Mouse (Mus musculus) heart, postnatal 0 days (tissue): ENCODE measurements at regions not wholly inside any gene's neighbourhood (a gene's known extent, or its start where the extent isn't known, plus 50 kb on each side); places are given as distances from the start of the nearest gene placed in this dataset.

Source experiments
- ATAC-seq: fragments of 200-750 bp; cut with Nextera tagmentation; 2 replicates; pipeline ENCODE4 v1.8.0; 2017; ENCODE audit warnings: low read depth, moderate number of reproducible peaks, moderate library complexity; ENCODE audit not compliant: insufficient read depth
- DNase-seq: peaks from one replicate; pipeline ENCODE4 v3.0.0-alpha.2; 2016; ENCODE audit warnings: low spot score
- H3K27ac ChIP-seq: fragments of 300-500 bp; sonication (generic); 2 replicates; pipeline ENCODE4 v1.5.1; 2014; ENCODE audit warnings: low read depth, mild to moderate bottlenecking
- H3K27me3 ChIP-seq: fragments of 300-500 bp; sonication (generic); 2 replicates; pipeline ENCODE4 v1.6.1; 2014; ENCODE audit warnings: low read length, mixed read lengths; ENCODE audit not compliant: control insufficient read depth, insufficient read depth
- H3K36me3 ChIP-seq: fragments of 300-500 bp; sonication (generic); replicated peaks from 2 replicates; pipeline ENCODE4 v1.6.1; 2014; ENCODE audit warnings: low read length, mixed read lengths; ENCODE audit not compliant: control insufficient read depth, insufficient read depth
- H3K4me1 ChIP-seq: fragments of 300-500 bp; sonication (generic); 2 replicates; pipeline ENCODE4 v1.6.1; 2014; ENCODE audit warnings: antibody characterized with exemption; ENCODE audit not compliant: control insufficient read depth, insufficient read depth
- H3K4me2 ChIP-seq: fragments of 300-500 bp; sonication (generic); 2 replicates; pipeline ENCODE4 v1.6.1; 2014; ENCODE audit warnings: low read depth, mild to moderate bottlenecking, low read length, moderate library complexity
- H3K4me3 ChIP-seq: fragments of 300-500 bp; sonication (generic); 2 replicates; pipeline ENCODE4 v1.5.1; 2014; ENCODE audit warnings: low read depth, low read length
- H3K9ac ChIP-seq: fragments of 300-500 bp; sonication (generic); replicated peaks from 2 replicates; pipeline ENCODE4 v1.6.1; 2014; ENCODE audit warnings: low read depth, low read length, mixed read lengths
- H3K9me3 ChIP-seq: fragments of 300-500 bp; sonication (generic); replicated peaks from 2 replicates; pipeline ENCODE4 v1.6.1; 2016; ENCODE audit warnings: low read length; ENCODE audit not compliant: control insufficient read depth
- CTCF ChIP-seq: IDR thresholded peaks from 2 replicates; pipeline ENCODE4 v1.5.1; 2016; ENCODE audit warnings: antibody characterized with exemption, control low read depth, low read depth
- EP300 ChIP-seq: IDR thresholded peaks from 2 replicates; pipeline ENCODE4 v1.6.1; 2016; ENCODE audit warnings: antibody characterized with exemption, low read depth
- WGBS: fragments of 180-500 bp; shearing (Covaris S2); extraction: QIAGEN DNeasy Blood & Tissue Kit; methylation state at CpG from one replicate; pipeline ENCODE4 v1.1.7; 2014; 5-methylcytosine and 5-hydroxymethylcytosine counted together

DNA sequence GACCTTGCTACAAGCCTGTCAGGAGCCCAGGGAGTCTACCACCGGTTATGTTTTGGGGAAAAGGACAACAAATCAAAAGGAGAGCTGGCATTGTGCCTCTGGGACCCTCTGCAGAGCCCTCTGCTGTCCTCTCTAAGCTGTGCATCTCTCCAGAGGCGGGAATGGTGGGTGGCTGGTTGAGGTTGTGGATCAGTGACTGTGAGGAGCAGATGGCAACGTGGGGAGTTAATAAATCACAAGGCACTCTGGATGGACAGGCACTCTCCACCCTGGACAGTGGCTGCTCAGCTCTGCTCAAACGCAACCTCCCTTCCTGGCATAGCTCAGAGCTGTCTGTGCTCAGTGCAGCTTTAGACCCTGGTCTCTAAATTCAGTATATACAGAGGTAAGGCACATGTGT lies 125.0 kb downstream of the Tsen15 start:
- TF ChIP-seq CTCF (peak; percentile 8; the same call in 1 of the 2 replicates), EP300 (no peak)
- Histone ChIP-seq H3K4me3 (no peak overlapping the region), H3K9me3 (no peaks in the 10 kb centered on the region), H3K4me1 (no peaks in the 10 kb centered on the region), H3K27me3 (no peaks in the 10 kb centered on the region), H3K36me3 (no peaks in the 10 kb centered on the region), H3K9ac (no peak overlapping the region), H3K27ac (no peak overlapping the region), H3K4me2 (no peak overlapping the region)
- 51% methylated on average over 4 of the region's 4 CpGs for WGBS
- ATAC-seq (no peak), DNase-seq (no peak)

DNA sequence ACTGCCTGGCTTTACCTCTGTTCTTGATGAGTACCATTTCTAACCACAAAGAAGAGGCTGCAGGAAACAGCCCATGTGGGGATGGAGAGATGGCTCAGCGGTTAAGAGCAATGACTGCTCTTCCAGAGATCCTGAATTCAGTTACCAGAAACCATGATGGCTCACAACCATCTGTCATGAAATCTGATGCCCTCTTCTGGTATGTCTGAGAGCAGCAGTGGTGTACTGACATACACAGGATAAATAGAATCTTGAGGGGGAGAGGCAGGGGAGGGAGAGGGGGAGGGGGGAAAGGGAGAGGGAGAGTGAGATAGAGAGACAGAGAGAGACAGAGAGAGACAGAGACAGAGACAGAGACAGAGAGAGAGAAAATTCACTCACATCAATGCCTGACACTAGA lies 125.5 kb downstream of the Tsen15 start:
- no peak overlapping the region for H3K27ac ChIP-seq
- H3K9me3 ChIP-seq, result no peaks in the 10 kb centered on the region
- no peak for ATAC-seq
- H3K36me3 ChIP-seq, result no peaks in the 10 kb centered on the region
- TF ChIP-seq CTCF, result peak; percentile 14; the same call in 1 of the 2 replicates
- no peak for TF ChIP-seq EP300
- H3K4me3 ChIP-seq, result no peak overlapping the region
- H3K9ac ChIP-seq, result no peak overlapping the region
- DNase-seq, result no peak
- H3K4me2 ChIP-seq, result no peak overlapping the region
- H3K4me1 ChIP-seq, result no peaks in the 10 kb centered on the region
- H3K27me3 ChIP-seq, result no peaks in the 10 kb centered on the region
- WGBS, result 94% methylated on average over 1 of the region's 1 CpGs

DNA sequence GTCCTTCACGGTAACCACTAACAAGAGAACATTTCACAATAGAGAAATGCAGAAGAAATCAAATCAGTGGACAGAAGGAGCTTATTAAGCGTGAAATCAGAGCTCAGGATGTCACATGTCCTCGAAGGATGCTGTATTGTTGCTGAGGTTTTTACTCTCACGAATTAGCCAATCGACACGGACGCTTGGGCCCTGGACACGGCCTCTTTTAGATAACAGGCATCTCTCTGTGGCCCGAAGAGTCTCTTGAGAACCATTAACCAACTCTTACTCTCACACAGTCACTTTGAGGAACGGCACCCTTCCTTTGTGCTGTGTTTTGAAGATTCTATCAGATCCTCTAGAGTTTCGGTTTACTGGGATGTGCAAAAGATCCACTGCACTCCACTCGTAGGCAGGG lies 128.2 kb downstream of the Tsen15 start:
- Histone ChIP-seq H3K36me3 (no peaks in the 10 kb centered on the region), H3K4me1 (no peaks in the 10 kb centered on the region), H3K4me2 (no peak overlapping the region), H3K4me3 (no peak overlapping the region), H3K27me3 (no peaks in the 10 kb centered on the region), H3K27ac (no peak overlapping the region), H3K9me3 (no peaks in the 10 kb centered on the region), H3K9ac (no peak overlapping the region)
- DNase-seq, result no peak
- ATAC-seq, result no peak
- TF ChIP-seq EP300, result no peak
- no peak for TF ChIP-seq CTCF
- 69% methylated on average over 12 of the region's 12 CpGs for WGBS

DNA sequence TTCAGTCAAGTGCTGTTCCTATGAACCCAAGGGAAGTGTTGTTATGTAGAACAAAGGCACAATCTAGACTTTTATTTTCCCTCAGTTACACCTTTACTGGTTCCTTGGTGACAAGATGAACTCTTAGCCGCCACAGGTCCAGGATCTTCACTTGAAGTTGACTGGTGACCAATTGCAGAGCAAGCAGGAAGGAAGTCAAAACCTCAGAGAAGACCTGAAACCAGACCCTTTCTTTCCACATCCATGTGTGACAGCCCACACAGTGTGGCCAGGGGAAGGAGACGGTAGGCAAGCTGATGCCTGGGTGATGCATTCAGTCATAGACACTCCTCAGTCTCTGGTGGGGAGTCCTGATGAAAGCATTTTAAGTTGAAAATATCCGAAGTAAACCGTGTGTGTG lies 132.6 kb downstream of the Tsen15 start:
- WGBS, result 72% methylated on average over 4 of the region's 4 CpGs
- no peaks in the 10 kb centered on the region for H3K36me3 ChIP-seq
- no peak overlapping the region for H3K4me3 ChIP-seq
- H3K27ac ChIP-seq, result no peak overlapping the region
- no peaks in the 10 kb centered on the region for H3K4me1 ChIP-seq
- ATAC-seq, result no peak
- TF ChIP-seq EP300 (no peak), CTCF (no peak)
- no peaks in the 10 kb centered on the region for H3K9me3 ChIP-seq
- no peak for DNase-seq
- H3K27me3 ChIP-seq, result no peaks in the 10 kb centered on the region
- H3K9ac ChIP-seq, result no peak overlapping the region
- no peak overlapping the region for H3K4me2 ChIP-seq

DNA sequence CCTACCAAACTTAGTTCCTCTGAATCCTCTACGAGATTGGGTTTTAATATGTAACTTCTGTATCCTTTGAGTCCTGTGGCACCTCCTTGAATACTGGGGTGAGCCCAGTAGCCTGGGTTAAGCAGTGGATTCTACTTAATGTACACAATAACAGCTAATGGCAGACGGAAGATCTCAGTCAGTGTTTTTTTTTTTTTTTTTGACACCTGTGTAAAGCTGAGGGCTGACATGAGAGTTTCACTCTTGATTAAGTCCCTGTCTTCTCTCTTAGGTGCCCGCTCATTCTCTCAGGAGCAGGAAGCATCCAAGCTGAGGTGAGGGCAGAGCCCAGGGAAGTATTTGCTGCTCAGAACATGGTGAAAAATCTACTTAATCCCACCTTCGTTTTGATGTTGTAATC lies 133.0 kb downstream of the Tsen15 start:
- Histone ChIP-seq H3K4me2 (no peak overlapping the region), H3K27me3 (no peaks in the 10 kb centered on the region), H3K9me3 (no peaks in the 10 kb centered on the region), H3K4me3 (no peak overlapping the region), H3K27ac (no peak overlapping the region), H3K36me3 (no peaks in the 10 kb centered on the region), H3K9ac (no peak overlapping the region), H3K4me1 (no peaks in the 10 kb centered on the region)
- DNase-seq, result no peak
- WGBS, result 75% methylated on average over 4 of the region's 4 CpGs
- TF ChIP-seq EP300, result no peak
- TF ChIP-seq CTCF, result no peak
- ATAC-seq, result no peak

DNA sequence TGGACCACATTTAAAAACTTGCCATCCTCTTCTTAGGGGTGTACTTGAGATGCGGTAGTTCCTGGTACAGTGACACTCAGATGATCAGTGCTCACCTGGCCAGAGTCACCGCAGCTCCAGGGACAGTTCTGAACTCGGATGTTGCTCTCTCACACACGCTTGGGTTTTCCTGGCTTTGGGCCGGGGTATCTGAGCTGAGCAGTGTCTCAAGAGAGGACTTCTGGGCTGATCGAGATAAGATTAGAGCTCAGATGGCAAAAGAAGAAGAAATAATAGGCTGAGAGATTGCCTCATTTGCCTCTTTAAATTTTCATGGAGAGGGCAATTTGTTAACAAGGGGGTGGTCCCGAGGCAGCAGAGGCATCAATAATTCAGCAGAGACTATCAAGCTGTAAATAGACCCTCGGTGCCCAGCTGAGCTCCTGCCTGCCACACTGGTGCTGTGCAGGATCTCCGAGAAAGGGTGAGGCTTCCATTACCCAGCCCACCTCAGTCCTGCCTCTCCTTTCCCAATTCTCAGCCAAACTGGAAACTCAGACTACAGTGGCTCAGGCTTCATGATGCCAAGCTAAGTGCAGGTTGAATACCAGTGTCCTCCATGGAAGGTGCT lies 133.7 kb downstream of the Tsen15 start:
- no peaks in the 10 kb centered on the region for H3K9me3 ChIP-seq
- 67% methylated on average over 9 of the region's 9 CpGs for WGBS
- DNase-seq (no peak), ATAC-seq (no peak)
- H3K27ac ChIP-seq, result no peak overlapping the region
- H3K4me1 ChIP-seq, result no peaks in the 10 kb centered on the region
- H3K36me3 ChIP-seq, result no peaks in the 10 kb centered on the region
- no peak overlapping the region for H3K9ac ChIP-seq
- H3K27me3 ChIP-seq, result no peaks in the 10 kb centered on the region
- no peak overlapping the region for H3K4me2 ChIP-seq
- TF ChIP-seq EP300, result no peak
- TF ChIP-seq CTCF, result no peak
- no peak overlapping the region for H3K4me3 ChIP-seq
